Mouse (Mus musculus): ENCODE results near the gene Ccndbp1. TPM values are rescaled to one million over a fixed set of nuclear protein-coding genes. Genes with fewer than 3 reads are reported as not detected.

Gene Ccndbp1
- polyA plus RNA-seq, 1 experiment from 2014 or later = 87.1 TPM

GRCm38 (mm10) chr2:121052176-121052575 is 44.0 kb downstream of the Ccndbp1 start:
- 91% methylated on average over 5 of the region's 5 CpGs for WGBS
- no peak overlapping the region for H3K4me2 ChIP-seq (replicated peaks)
- H3K36me3 ChIP-seq (replicated peaks; ENCODE audit: control insufficient read depth, insufficient read depth) = no peaks in the 10 kb centered on the region
- H3K4me3 ChIP-seq (replicated peaks; ENCODE audit: low read length) = no peak overlapping the region
- H3K4me1 ChIP-seq (replicated peaks; ENCODE audit: control insufficient read depth, insufficient read depth, low read length) = no peaks in the 10 kb centered on the region
- ATAC-seq (ENCODE audit: low FRiP score) (no peak), DNase-seq (ENCODE audit: low spot score) (no peak)
- H3K27ac ChIP-seq = no peak overlapping the region
- no peak overlapping the region for H3K9ac ChIP-seq
- no peaks in the 10 kb centered on the region for H3K9me3 ChIP-seq (ENCODE audit: control insufficient read depth, low read length)
- no peaks in the 10 kb centered on the region for H3K27me3 ChIP-seq (ENCODE audit: control insufficient read depth, insufficient read depth, low read length)

- H3K9ac ChIP-seq = no peak overlapping the region
- ATAC-seq (ENCODE audit: low FRiP score) (no peak), DNase-seq (ENCODE audit: low spot score) (no peak)
- H3K4me1 ChIP-seq (replicated peaks; ENCODE audit: control insufficient read depth, insufficient read depth, low read length) = no peaks in the 10 kb centered on the region
- no peaks in the 10 kb centered on the region for H3K27me3 ChIP-seq (ENCODE audit: control insufficient read depth, insufficient read depth, low read length)
- H3K27ac ChIP-seq = no peak overlapping the region
- 87% methylated on average over 2 of the region's 2 CpGs for WGBS
- no peaks in the 10 kb centered on the region for H3K9me3 ChIP-seq (ENCODE audit: control insufficient read depth, low read length)
- H3K4me2 ChIP-seq (replicated peaks) = no peak overlapping the region
- no peak overlapping the region for H3K4me3 ChIP-seq (replicated peaks; ENCODE audit: low read length)
- H3K36me3 ChIP-seq (replicated peaks; ENCODE audit: control insufficient read depth, insufficient read depth) = no peaks in the 10 kb centered on the region
These were observed 45.9 kb downstream of the Ccndbp1 start for GRCm38 (mm10) chr2:121054060-121054459.

GRCm38 (mm10) chr2:121055915-121056314 is 47.7 kb downstream of the Ccndbp1 start:
- Histone ChIP-seq H3K27me3 (ENCODE audit: control insufficient read depth, insufficient read depth, low read length) (no peaks in the 10 kb centered on the region), H3K27ac (no peak overlapping the region), H3K4me3 (replicated peaks; ENCODE audit: low read length) (no peak overlapping the region), H3K36me3 (replicated peaks; ENCODE audit: control insufficient read depth, insufficient read depth) (no peaks in the 10 kb centered on the region), H3K4me1 (replicated peaks; ENCODE audit: control insufficient read depth, insufficient read depth, low read length) (no peaks in the 10 kb centered on the region), H3K4me2 (replicated peaks) (no peak overlapping the region), H3K9ac (no peak overlapping the region), H3K9me3 (ENCODE audit: control insufficient read depth, low read length) (no peaks in the 10 kb centered on the region)
- 93% methylated on average over 6 of the region's 6 CpGs for WGBS
- DNase-seq (ENCODE audit: low spot score) (no peak), ATAC-seq (ENCODE audit: low FRiP score) (no peak)

GRCm38 (mm10) chr2:121057997-121058396 is 49.8 kb downstream of the Ccndbp1 start:
- no peaks in the 10 kb centered on the region for H3K9me3 ChIP-seq (ENCODE audit: control insufficient read depth, low read length)
- no peak overlapping the region for H3K9ac ChIP-seq
- H3K4me1 ChIP-seq (replicated peaks; ENCODE audit: control insufficient read depth, insufficient read depth, low read length) = no peaks in the 10 kb centered on the region
- ATAC-seq (ENCODE audit: low FRiP score) (no peak), DNase-seq (ENCODE audit: low spot score) (no peak)
- no peak overlapping the region for H3K4me2 ChIP-seq (replicated peaks)
- H3K4me3 ChIP-seq (replicated peaks; ENCODE audit: low read length) = no peak overlapping the region
- H3K27me3 ChIP-seq (ENCODE audit: control insufficient read depth, insufficient read depth, low read length) = no peaks in the 10 kb centered on the region
- no peak overlapping the region for H3K27ac ChIP-seq
- H3K36me3 ChIP-seq (replicated peaks; ENCODE audit: control insufficient read depth, insufficient read depth) = no peaks in the 10 kb centered on the region
- WGBS = 75% methylated on average over 6 of the region's 6 CpGs

GRCm38 (mm10) chr2:121061315-121061714 is 53.1 kb downstream of the Ccndbp1 start:
- no peak overlapping the region for H3K4me3 ChIP-seq (replicated peaks; ENCODE audit: low read length)
- H3K4me1 ChIP-seq (replicated peaks; ENCODE audit: control insufficient read depth, insufficient read depth, low read length) = no peaks in the 10 kb centered on the region
- ATAC-seq (ENCODE audit: low FRiP score) (no peak), DNase-seq (ENCODE audit: low spot score) (no peak)
- H3K27ac ChIP-seq = no peak overlapping the region
- no peaks in the 10 kb centered on the region for H3K9me3 ChIP-seq (ENCODE audit: control insufficient read depth, low read length)
- no peaks in the 10 kb centered on the region for H3K36me3 ChIP-seq (replicated peaks; ENCODE audit: control insufficient read depth, insufficient read depth)
- WGBS = 93% methylated on average over 2 of the region's 2 CpGs
- H3K4me2 ChIP-seq (replicated peaks) = no peak overlapping the region
- H3K27me3 ChIP-seq (ENCODE audit: control insufficient read depth, insufficient read depth, low read length) = no peaks in the 10 kb centered on the region
- no peak overlapping the region for H3K9ac ChIP-seq

Small RNA genes within 50 kb of the gene (microRNA-seq; reads per million reads assigned to microRNA genes)
- gene Gm44325 = not detected

Other genes with a start within 250 kb of the Ccndbp1 start
- gene Cdan1, start 158.3 kb upstream of the Ccndbp1 start, polyA plus RNA-seq (2014; fragmentation: Nextera tagmentation; extraction: Ambion mirVana) = 8.9 and 9.9 TPM in 2 replicates
- 17.4 and 18.1 TPM in 2 replicates for gene Ttbk2, start 157.8 kb upstream of the Ccndbp1 start, polyA plus RNA-seq (2014; fragmentation: Nextera tagmentation; extraction: Ambion mirVana)
- gene Ubr1, start 37.7 kb upstream of the Ccndbp1 start, polyA plus RNA-seq (2014; fragmentation: Nextera tagmentation; extraction: Ambion mirVana) = 32.8 and 36.3 TPM in 2 replicates
- gene Tmem62, start 31.4 kb upstream of the Ccndbp1 start, polyA plus RNA-seq (2014; fragmentation: Nextera tagmentation; extraction: Ambion mirVana) = 18.5 and 18.9 TPM in 2 replicates
- gene Epb42, start 28.7 kb downstream of the Ccndbp1 start, polyA plus RNA-seq (2014; fragmentation: Nextera tagmentation; extraction: Ambion mirVana) = 0.08 and 1.1 TPM in 2 replicates
- 0.22 and 0.24 TPM in 2 replicates for gene Tgm5, start 77.4 kb downstream of the Ccndbp1 start, polyA plus RNA-seq (2014; fragmentation: Nextera tagmentation; extraction: Ambion mirVana)
- not detected in 2 replicates for gene Tgm7, start 101.4 kb downstream of the Ccndbp1 start, polyA plus RNA-seq (2014; fragmentation: Nextera tagmentation; extraction: Ambion mirVana)
- gene Adal, start 132.0 kb downstream of the Ccndbp1 start, polyA plus RNA-seq (2014; fragmentation: Nextera tagmentation; extraction: Ambion mirVana) = 26.9 and 32.6 TPM in 2 replicates
- 16.2 and 20.9 TPM in 2 replicates for gene Lcmt2, start 132.2 kb downstream of the Ccndbp1 start, polyA plus RNA-seq (2014; fragmentation: Nextera tagmentation; extraction: Ambion mirVana)
- gene Tubgcp4, start 162.3 kb downstream of the Ccndbp1 start, polyA plus RNA-seq (2014; fragmentation: Nextera tagmentation; extraction: Ambion mirVana) = 43.3 and 43.7 TPM in 2 replicates
- 6.6 and 7.7 TPM in 2 replicates for gene Zscan29, start 162.7 kb downstream of the Ccndbp1 start, polyA plus RNA-seq (2014; fragmentation: Nextera tagmentation; extraction: Ambion mirVana)